Mouse (Mus musculus) E14TG2a.4 (cell line): Measurements from ENCODE around the gene B3gnt8.

Experiments
- H3K27me3 ChIP-seq: 2 replicates; pipeline ENCODE4 v1.6.1; 2014; ENCODE audit warnings: low read length, control low read depth; ENCODE audit not compliant: insufficient read depth
- H3K36me3 ChIP-seq: 2 replicates; pipeline ENCODE4 v1.6.1; 2014; ENCODE audit warnings: low read length, control low read depth; ENCODE audit not compliant: insufficient read depth
- H3K4me1 ChIP-seq: replicated peaks from 2 replicates; pipeline ENCODE4 v1.6.1; 2014; ENCODE audit warnings: low read depth, low read length, control low read depth
- H3K4me3 ChIP-seq: replicated peaks from 2 replicates; pipeline ENCODE4 v1.5.1; 2014; ENCODE audit warnings: mild to moderate bottlenecking, low read length
- H3K9me3 ChIP-seq: 2 replicates; pipeline ENCODE4 v1.6.1; 2014; ENCODE audit warnings: low read length, control low read depth
- CTCF ChIP-seq: conservative IDR thresholded peaks from 2 replicates; pipeline ENCODE4 v1.5.1; 2014; ENCODE audit warnings: low read length
- NANOG ChIP-seq: IDR thresholded peaks from 2 replicates; pipeline ENCODE4 v1.6.1; 2014; ENCODE audit warnings: borderline replicate concordance, low read length, mixed read lengths
- POU5F1 ChIP-seq: IDR thresholded peaks from 2 replicates; pipeline ENCODE4 v1.6.1; 2014; ENCODE audit warnings: low read length, borderline replicate concordance

The B3gnt8 gene

DNA sequence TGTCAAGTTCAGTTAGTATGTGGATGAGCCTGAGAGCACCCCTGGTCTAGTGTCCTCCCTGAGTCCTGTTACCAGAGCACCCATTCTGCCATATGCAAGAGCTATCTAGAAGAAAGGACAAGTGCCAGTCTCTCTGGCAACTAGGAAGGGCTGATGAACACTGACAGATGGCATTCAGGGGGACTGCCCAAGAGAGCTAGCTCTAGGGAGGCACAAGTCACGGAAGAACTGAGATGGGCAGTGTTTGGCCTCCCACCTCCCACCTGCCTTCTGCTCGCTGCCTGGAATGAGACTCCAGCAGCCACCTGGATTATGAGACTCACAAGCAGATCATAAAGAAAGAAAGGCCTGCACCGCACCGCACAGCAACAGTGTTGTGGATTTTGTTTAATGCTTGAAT is 13.3 kb downstream of the B3gnt8 start:
- Histone ChIP-seq H3K27me3 (no peaks in the 10 kb centered on the region), H3K4me1 (peaks cover 59% of the 10 kb centered on the region)

DNA sequence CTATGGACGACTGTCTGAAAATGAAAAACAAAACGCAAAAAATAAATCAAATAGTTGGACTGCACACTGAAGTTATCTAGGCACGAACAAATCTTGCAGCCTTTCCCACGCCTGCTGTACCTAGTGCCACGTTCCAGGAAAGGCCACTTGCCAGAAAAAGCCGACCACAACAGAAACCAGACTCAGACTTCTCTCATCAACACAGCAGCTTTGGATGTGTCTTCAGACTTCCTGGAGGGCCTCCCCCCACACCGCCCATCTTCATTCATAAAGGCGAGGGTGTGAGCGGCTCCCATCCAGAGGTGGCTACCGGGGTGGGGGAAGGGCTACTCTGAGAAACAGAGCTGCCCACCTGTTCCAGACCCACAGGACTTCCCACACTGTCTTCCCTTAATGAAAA is 17.7 kb downstream of the B3gnt8 start:
- Histone ChIP-seq H3K9me3 (no peaks in the 10 kb centered on the region), H3K4me1 (peaks cover 74% of the 10 kb centered on the region), H3K4me3 (0 out of 2 replicates have a peak overlapping the region, but pooled peaks have one; percentile 10), H3K36me3 (peaks cover 62% of the 10 kb centered on the region), H3K27me3 (no peaks in the 10 kb centered on the region)
- TF ChIP-seq POU5F1: no peak
- TF ChIP-seq NANOG: no peak
- no peak for TF ChIP-seq CTCF

More for the DNA sequence above, 13.3 kb downstream of the B3gnt8 start:
- H3K36me3 ChIP-seq: peaks cover 74% of the 10 kb centered on the region
- H3K9me3 ChIP-seq: no peaks in the 10 kb centered on the region
- no peak overlapping the region for H3K4me3 ChIP-seq
- no peak for TF ChIP-seq POU5F1
- TF ChIP-seq CTCF: no peak
- no peak for TF ChIP-seq NANOG

DNA sequence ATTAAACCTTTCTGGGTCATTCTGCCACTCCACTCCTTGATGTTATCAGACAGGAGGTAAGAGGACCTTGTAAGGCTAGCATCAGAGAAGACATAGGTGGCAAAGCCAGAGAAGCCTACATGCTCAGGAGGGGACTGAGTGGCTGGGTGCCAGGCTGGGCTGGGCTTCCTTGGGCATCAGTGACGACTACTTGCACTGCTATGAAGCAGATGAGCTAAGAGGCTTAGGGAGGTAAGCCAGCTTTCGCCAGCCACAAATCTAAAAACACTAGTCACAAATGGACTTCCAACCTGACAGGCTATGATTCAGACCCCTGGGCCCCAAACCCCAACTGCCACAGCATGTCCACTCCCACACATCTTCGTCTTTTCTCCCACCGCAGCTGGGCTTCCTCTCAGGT is 18.2 kb downstream of the B3gnt8 start:
- Histone ChIP-seq H3K9me3 (no peaks in the 10 kb centered on the region), H3K4me1 (peaks cover 79% of the 10 kb centered on the region), H3K36me3 (peaks cover 62% of the 10 kb centered on the region), H3K27me3 (no peaks in the 10 kb centered on the region), H3K4me3 (0 out of 2 replicates have a peak overlapping the region, but pooled peaks have one; percentile 10)
- TF ChIP-seq NANOG: no peak
- no peak for TF ChIP-seq CTCF
- TF ChIP-seq POU5F1: no peak

DNA sequence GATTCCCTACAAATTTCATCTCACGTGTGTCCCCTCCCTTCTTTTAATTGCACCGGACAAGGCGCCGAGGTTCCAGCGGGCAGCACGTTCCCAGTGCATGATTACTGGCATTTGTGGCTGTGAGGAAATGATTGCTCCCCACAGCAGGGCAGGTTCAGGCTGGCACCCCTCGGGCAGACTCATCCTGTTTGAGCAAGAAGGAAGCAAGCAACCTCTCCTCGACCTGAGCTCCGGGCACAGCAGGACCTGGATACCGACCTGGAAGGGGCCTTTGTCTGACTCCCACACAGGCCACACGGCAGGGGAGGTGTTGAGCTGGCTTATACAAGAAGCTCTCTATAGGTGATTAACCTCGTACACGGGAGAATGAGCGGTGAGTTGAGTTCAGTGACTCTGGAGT is 18.6 kb downstream of the B3gnt8 start:
- no peak overlapping the region for H3K4me3 ChIP-seq
- H3K9me3 ChIP-seq: no peaks in the 10 kb centered on the region
- TF ChIP-seq POU5F1 (no peak), NANOG (no peak), CTCF (no peak)
- peaks cover 84% of the 10 kb centered on the region for H3K4me1 ChIP-seq
- no peaks in the 10 kb centered on the region for H3K27me3 ChIP-seq
- H3K36me3 ChIP-seq: peaks cover 61% of the 10 kb centered on the region

DNA sequence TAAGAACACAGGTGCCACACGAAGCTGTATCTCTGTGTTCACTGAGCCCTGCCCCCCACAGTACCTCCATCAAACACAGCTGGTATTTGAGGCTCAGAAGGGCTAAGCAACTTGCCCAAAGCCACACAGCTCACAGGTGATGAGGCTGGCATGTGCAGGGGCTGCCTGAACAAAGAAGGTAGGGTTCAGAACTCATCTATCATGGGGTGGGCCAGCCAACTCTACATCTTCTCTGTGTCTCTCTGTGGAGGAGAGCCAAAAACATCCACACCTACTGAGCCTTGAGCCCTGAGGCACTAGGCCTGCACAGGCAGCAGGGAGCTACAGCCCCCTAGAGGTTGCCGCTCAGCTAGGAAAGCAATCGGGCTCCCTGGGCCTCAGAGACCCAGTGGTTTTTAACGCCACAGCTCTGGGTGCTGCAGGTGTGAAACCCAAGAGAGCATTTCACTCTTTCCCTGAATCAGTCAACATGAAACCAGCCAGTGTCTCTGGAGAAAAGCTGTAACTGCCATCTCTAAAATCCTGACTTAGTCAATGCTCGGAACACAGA is 21.2 kb downstream of the B3gnt8 start:
- Histone ChIP-seq H3K36me3 (peaks cover 50% of the 10 kb centered on the region), H3K9me3 (no peaks in the 10 kb centered on the region), H3K27me3 (no peaks in the 10 kb centered on the region), H3K4me1 (peaks cover 89% of the 10 kb centered on the region), H3K4me3 (no peak overlapping the region)
- TF ChIP-seq POU5F1 (no peak), CTCF (peak; percentile 30), NANOG (no peak)

DNA sequence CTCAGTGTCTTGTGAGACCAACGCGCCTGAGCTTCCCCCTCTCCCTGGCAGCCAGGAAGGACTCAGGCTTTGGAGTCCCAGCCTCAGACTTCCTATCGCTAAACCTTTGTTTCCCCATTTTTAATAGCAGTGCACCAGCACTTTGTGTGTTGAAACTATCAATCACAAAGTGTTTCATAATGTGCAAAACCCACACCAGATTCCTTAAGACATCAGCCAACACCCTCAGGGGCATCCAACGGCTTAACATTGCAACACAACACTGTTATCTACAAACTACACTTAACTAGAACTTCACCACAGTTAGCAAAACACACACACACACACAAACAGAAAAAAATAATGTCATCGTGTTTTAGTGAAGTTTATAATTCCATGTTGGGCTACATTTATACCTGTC is 23.4 kb downstream of the B3gnt8 start:
- peaks cover 62% of the 10 kb centered on the region for H3K36me3 ChIP-seq
- peaks cover 88% of the 10 kb centered on the region for H3K4me1 ChIP-seq
- H3K4me3 ChIP-seq: no peak overlapping the region
- no peaks in the 10 kb centered on the region for H3K27me3 ChIP-seq
- TF ChIP-seq CTCF (no peak), POU5F1 (no peak), NANOG (no peak)
- no peaks in the 10 kb centered on the region for H3K9me3 ChIP-seq

DNA sequence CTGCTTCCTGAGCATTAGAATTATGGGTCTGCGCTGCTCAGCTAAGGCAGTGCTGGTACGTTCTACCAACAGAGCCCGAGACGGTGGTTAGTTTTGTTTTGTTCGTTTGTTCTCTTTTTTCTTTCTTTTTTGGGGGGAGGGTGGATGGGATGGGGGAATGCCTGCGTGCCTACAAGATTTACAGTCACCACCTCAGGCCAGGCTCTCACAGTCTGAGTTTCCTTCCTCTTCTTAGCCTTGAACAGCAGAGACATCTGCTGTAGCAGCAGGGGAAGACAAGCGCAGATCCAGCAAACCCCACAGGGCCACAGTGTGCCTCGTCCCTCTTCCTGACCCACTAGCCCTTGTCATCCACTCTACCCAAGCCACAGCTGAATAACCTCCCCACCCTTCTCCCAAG is 24.8 kb downstream of the B3gnt8 start:
- no peaks in the 10 kb centered on the region for H3K9me3 ChIP-seq
- H3K4me3 ChIP-seq: peak overlapping the region; percentile 23
- H3K36me3 ChIP-seq: peaks cover 48% of the 10 kb centered on the region
- TF ChIP-seq NANOG (no peak), POU5F1 (no peak), CTCF (no peak)
- H3K4me1 ChIP-seq: peaks cover 88% of the 10 kb centered on the region
- H3K27me3 ChIP-seq: no peaks in the 10 kb centered on the region

DNA sequence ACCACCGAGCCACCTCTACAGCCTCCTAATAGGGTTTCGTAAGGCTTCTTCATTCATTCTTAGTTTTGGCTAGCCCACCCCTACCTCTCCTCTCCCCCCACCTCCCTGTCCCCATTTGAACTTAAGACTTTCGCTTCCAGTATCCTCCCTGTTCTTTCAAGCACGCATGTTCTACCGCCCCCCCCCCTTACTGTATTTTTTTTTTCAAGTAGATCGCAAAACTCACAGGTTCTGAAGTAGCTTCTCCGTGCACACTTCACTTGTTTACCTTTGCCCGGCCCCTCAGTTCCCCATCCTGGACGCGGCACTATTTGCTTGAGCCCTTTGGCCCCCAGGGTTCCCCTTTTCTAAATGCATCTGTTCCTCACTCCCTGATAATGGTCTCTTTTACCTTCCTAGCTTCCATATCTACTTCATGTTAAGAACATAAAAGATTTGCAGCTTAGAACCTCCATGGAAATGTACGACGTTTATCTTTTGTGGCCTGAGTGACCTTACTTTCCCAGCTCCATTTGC is 25.8 kb downstream of the B3gnt8 start:
- H3K4me1 ChIP-seq: peaks cover 88% of the 10 kb centered on the region
- TF ChIP-seq POU5F1 (no peak), NANOG (no peak), CTCF (no peak)
- H3K27me3 ChIP-seq: no peaks in the 10 kb centered on the region
- no peak overlapping the region for H3K4me3 ChIP-seq
- H3K36me3 ChIP-seq: peaks cover 39% of the 10 kb centered on the region
- no peaks in the 10 kb centered on the region for H3K9me3 ChIP-seq
